ENCODE assay signal across 9 mouse cellular contexts in genomic region chr5:110982436-110982835, GRCm38 (mm10).
A peak's percentile ranks its signal among the peaks of the same experiment; 100 is the strongest.
DNase-seq lines count a peak whose midpoint lies in the region; ATAC-seq and TF ChIP-seq lines count a peak whose summit lies in the region.
"Had no signal": no experiment of that assay in that cellular context is flagged by ENCODE, and none has a peak within 500 bp of the region (broad histone marks: within the 10 kb centered on the region; RNA-seq: fewer than 3 reads in every experiment).

No protein-coding gene starts in this region.

- no peak for TF ChIP-seq CTCF in lung, adult 2 months (IDR thresholded peaks at IDR 0.05; ENCODE audit: insufficient read depth, low read length)

- no peak for TF ChIP-seq POLR2A in lung, adult 2 months (IDR thresholded peaks at IDR 0.05; ENCODE audit: borderline replicate concordance, extremely low read depth, low read depth, low read length)

- H3K4me3 ChIP-seq in hindbrain, embryonic 12.5 days = no peak overlapping the region
- no peak overlapping the region for H3K4me3 ChIP-seq in hindbrain, embryonic 11.5 days (ENCODE audit: low read depth, low read length)
- H3K4me3 ChIP-seq in lung, adult 2 months (replicated peaks; ENCODE audit: extremely low read depth, low read depth, low read length) = no peak overlapping the region
- H3K4me3 ChIP-seq: heart, embryonic 15.5 days had no signal

- H3K9me3 ChIP-seq in hindbrain, embryonic 12.5 days (replicated peaks) = no peaks in the 10 kb centered on the region
- H3K9me3 ChIP-seq in hindbrain, embryonic 11.5 days (ENCODE audit: control insufficient read depth, low read length) = no peaks in the 10 kb centered on the region
- H3K9me3 ChIP-seq: heart, embryonic 15.5 days had no signal

- no peak overlapping the region for H3K27ac ChIP-seq in hindbrain, embryonic 12.5 days
- H3K27ac ChIP-seq in hindbrain, embryonic 11.5 days (ENCODE audit: low read depth, low read length) = no peak overlapping the region
- H3K27ac ChIP-seq: heart, embryonic 15.5 days had no signal

- no peak for ATAC-seq in hindbrain, embryonic 12.5 days (ENCODE audit: low FRiP score)
- ATAC-seq in hindbrain, embryonic 11.5 days (ENCODE audit: low FRiP score) = no peak

- whole genome bisulfite sequencing in hindbrain, embryonic 12.5 days = 68% methylated on average over 3 of the region's 3 CpGs
- 66% methylated on average over 3 of the region's 3 CpGs for WGBS in hindbrain, embryonic 11.5 days
- 59% methylated on average over 3 of the region's 3 CpGs for WGBS in lung, adult 2 months

- no peaks in the 10 kb centered on the region for H3K27me3 ChIP-seq in hindbrain, embryonic 12.5 days
- H3K27me3 ChIP-seq in hindbrain, embryonic 11.5 days (ENCODE audit: control insufficient read depth, insufficient read depth, low read length) = no peaks in the 10 kb centered on the region

- H3K36me3 ChIP-seq in hindbrain, embryonic 12.5 days = no peaks in the 10 kb centered on the region
- no peaks in the 10 kb centered on the region for H3K36me3 ChIP-seq in hindbrain, embryonic 11.5 days (ENCODE audit: control insufficient read depth, insufficient read depth, low read length)
- H3K36me3 ChIP-seq: heart, embryonic 15.5 days had no signal

- peaks cover 30% of the 10 kb centered on the region for H3K4me1 ChIP-seq in hindbrain, embryonic 12.5 days
- no peaks in the 10 kb centered on the region for H3K4me1 ChIP-seq in hindbrain, embryonic 11.5 days (replicated peaks; ENCODE audit: control insufficient read depth, insufficient read depth, low read length)
- peaks cover 5% of the 10 kb centered on the region for H3K4me1 ChIP-seq in lung, adult 2 months (ENCODE audit: control insufficient read depth, insufficient read depth, low read length)

- 0 out of 2 replicates have a peak overlapping the region, but pooled peaks have one; percentile 93 for H3K4me2 ChIP-seq in hindbrain, embryonic 12.5 days (replicated peaks)
- no peak overlapping the region for H3K4me2 ChIP-seq in hindbrain, embryonic 11.5 days (replicated peaks; ENCODE audit: low read depth, low read length)
- H3K4me2 ChIP-seq: heart, embryonic 15.5 days had no signal

- DNase-seq in cerebellum, adult 8-10 months = peak; percentile 25
- DNase-seq in cerebellum, adult 9-11 months = no peak
- no peak for DNase-seq in hindbrain, embryonic 11.5 days (ENCODE audit: low spot score)
- DNase-seq in lung, postnatal 25 days (ENCODE audit: low spot score) = peak; percentile 18
- DNase-seq in lung, adult 2 months = no peak
- peak; percentile 33 for DNase-seq in retina, postnatal 1 day
- no peak for DNase-seq in right cerebral cortex, postnatal 36 days (ENCODE audit: low spot score in 2 of 2)

- no peak overlapping the region for H3K9ac ChIP-seq in hindbrain, embryonic 12.5 days
- H3K9ac ChIP-seq in hindbrain, embryonic 11.5 days (ENCODE audit: low read depth, low read length) = no peak overlapping the region
- H3K9ac ChIP-seq: heart, embryonic 15.5 days had no signal

Comparison
In these comparisons a context has a peak if more than half of its experiments do, and no peak if none do; other contexts are left out.
1. DNase-seq: peak in cerebellum, adult 8-10 months (single experiment), lung, postnatal 25 days (single experiment) and retina, postnatal 1 day (single experiment); none in cerebellum, adult 9-11 months (single experiment), hindbrain, embryonic 11.5 days (single experiment), lung, adult 2 months (single experiment) and right cerebral cortex, postnatal 36 days (0 of 2).